In genomic region chr10:95082634-95083033, GRCm38 (mm10) we compare ENCODE assay signal across 12 mouse cellular contexts.
DNase-seq lines count a peak whose midpoint lies in the region.
"Had no signal": no experiment of that assay in that cellular context is flagged by ENCODE, and none has a peak within 500 bp of the region (broad histone marks: within the 10 kb centered on the region; RNA-seq: fewer than 3 reads in every experiment).

No protein-coding gene starts in this region.

- DNase-seq in layer of hippocampus, adult 11-12 months (ENCODE audit: low spot score), result peak; percentile 33
- DNase-seq in layer of hippocampus, postnatal 25 days (ENCODE audit: extremely low spot score in 1 of 2, low spot score in 1 of 2), result no peak
- DNase-seq in Muller cell, postnatal 12 days (ENCODE audit: inconsistent ontology term), result peak; percentile 26
- peak; percentile 45 for DNase-seq in brain, adult 2 months (ENCODE audit: low read depth, low spot score)
- DNase-seq in layer of hippocampus, postnatal 14 days (ENCODE audit: low spot score in 2 of 2), result peak; percentile 26 to 52
- DNase-seq in kidney, postnatal 36 days, result no peak
- no peak for DNase-seq in urinary bladder, postnatal 36 days (ENCODE audit: low spot score in 2 of 2)
- DNase-seq: cerebellum, adult 11 months; heart, postnatal 36 days; kidney, adult 11 months; lung, postnatal 10 days; midbrain, embryonic 14.5 days had no signal

Comparison
In these comparisons a context has a peak if more than half of its experiments do, and no peak if none do; other contexts are left out.
1. DNase-seq: peak in layer of hippocampus, adult 11-12 months (single experiment), Muller cell, postnatal 12 days (single experiment), brain, adult 2 months (single experiment) and layer of hippocampus, postnatal 14 days (2 of 2); none in layer of hippocampus, postnatal 25 days (0 of 2), kidney, postnatal 36 days (0 of 2) and urinary bladder, postnatal 36 days (0 of 2).